Mouse (Mus musculus) heart, postnatal 0 days (tissue): ENCODE measurements around the gene Tbc1d4. TPM values are rescaled to one million over a fixed set of nuclear protein-coding genes. Genes with fewer than 3 reads are reported as not detected.

Source experiments
- ATAC-seq: fragments of 200-750 bp; cut with Nextera tagmentation; 2 replicates; pipeline ENCODE4 v1.8.0; 2017; ENCODE audit warnings: low read depth, moderate number of reproducible peaks, moderate library complexity; ENCODE audit not compliant: insufficient read depth
- DNase-seq: peaks from one replicate; pipeline ENCODE4 v3.0.0-alpha.2; 2016; ENCODE audit warnings: low spot score
- H3K27ac ChIP-seq: fragments of 300-500 bp; sonication (generic); 2 replicates; pipeline ENCODE4 v1.5.1; 2014; ENCODE audit warnings: low read depth, mild to moderate bottlenecking
- H3K27me3 ChIP-seq: fragments of 300-500 bp; sonication (generic); 2 replicates; pipeline ENCODE4 v1.6.1; 2014; ENCODE audit warnings: low read length, mixed read lengths; ENCODE audit not compliant: control insufficient read depth, insufficient read depth
- H3K36me3 ChIP-seq: fragments of 300-500 bp; sonication (generic); replicated peaks from 2 replicates; pipeline ENCODE4 v1.6.1; 2014; ENCODE audit warnings: low read length, mixed read lengths; ENCODE audit not compliant: control insufficient read depth, insufficient read depth
- H3K4me1 ChIP-seq: fragments of 300-500 bp; sonication (generic); 2 replicates; pipeline ENCODE4 v1.6.1; 2014; ENCODE audit warnings: antibody characterized with exemption; ENCODE audit not compliant: control insufficient read depth, insufficient read depth
- H3K4me2 ChIP-seq: fragments of 300-500 bp; sonication (generic); 2 replicates; pipeline ENCODE4 v1.6.1; 2014; ENCODE audit warnings: low read depth, mild to moderate bottlenecking, low read length, moderate library complexity
- H3K4me3 ChIP-seq: fragments of 300-500 bp; sonication (generic); 2 replicates; pipeline ENCODE4 v1.5.1; 2014; ENCODE audit warnings: low read depth, low read length
- H3K9ac ChIP-seq: fragments of 300-500 bp; sonication (generic); replicated peaks from 2 replicates; pipeline ENCODE4 v1.6.1; 2014; ENCODE audit warnings: low read depth, low read length, mixed read lengths
- H3K9me3 ChIP-seq: fragments of 300-500 bp; sonication (generic); replicated peaks from 2 replicates; pipeline ENCODE4 v1.6.1; 2016; ENCODE audit warnings: low read length; ENCODE audit not compliant: control insufficient read depth
- CTCF ChIP-seq: IDR thresholded peaks from 2 replicates; pipeline ENCODE4 v1.5.1; 2016; ENCODE audit warnings: antibody characterized with exemption, control low read depth, low read depth
- EP300 ChIP-seq: IDR thresholded peaks from 2 replicates; pipeline ENCODE4 v1.6.1; 2016; ENCODE audit warnings: antibody characterized with exemption, low read depth
- WGBS: fragments of 180-500 bp; shearing (Covaris S2); extraction: QIAGEN DNeasy Blood & Tissue Kit; methylation state at CpG from one replicate; pipeline ENCODE4 v1.1.7; 2014; 5-methylcytosine and 5-hydroxymethylcytosine counted together
- polyA plus RNA-seq: library from polyadenylated mRNA; unstranded; fragments of >200 nt; fragmentation: Nextera tagmentation; extraction: Ambion mirVana; gene quantifications from 2 replicates; pipeline ENCODE4 v1.2.1, GENCODE M21; 2015
- total RNA-seq: library from RNA; depleted of rRNA; stranded (reverse); fragments of >200 nt; gene quantifications from 2 replicates; pipeline ENCODE4 v1.2.3, GENCODE M21; 2014; ENCODE audit warnings: low replicate concordance

Gene Tbc1d4
- total and polyA plus RNA-seq, 2 experiments from 2014 or later: 16.8 to 53.6 TPM

DNA sequence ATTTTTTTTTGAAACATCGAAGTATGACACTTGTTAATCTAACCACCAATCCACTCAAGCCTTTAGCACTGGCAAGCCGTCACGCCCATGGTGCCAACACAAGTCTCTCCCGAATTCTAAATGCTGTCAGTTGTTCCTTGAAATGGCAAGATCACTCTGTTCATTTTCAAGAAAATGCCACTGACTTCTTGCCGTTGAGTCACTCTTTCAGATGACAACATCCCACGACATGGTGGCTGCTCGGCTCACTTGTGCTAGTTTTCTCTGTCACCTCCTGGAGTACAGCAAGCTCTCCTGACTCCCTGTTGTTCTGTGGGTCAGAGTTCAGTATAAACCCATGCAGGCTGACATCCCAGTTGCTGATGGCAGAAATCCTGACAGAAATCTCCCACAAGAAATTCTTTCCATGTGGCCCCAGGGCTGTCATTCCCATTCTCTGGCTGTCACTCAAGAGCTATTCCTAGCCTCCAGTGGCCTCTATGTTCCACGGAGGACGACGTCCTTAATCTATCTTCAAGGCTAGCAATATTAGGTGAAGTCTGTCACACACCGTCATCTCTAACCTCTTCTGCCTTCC lies 81.5 kb downstream of the Tbc1d4 start:
- Histone ChIP-seq H3K4me2 (no peak overlapping the region), H3K9ac (no peak overlapping the region), H3K4me3 (no peak overlapping the region), H3K27me3 (no peaks in the 10 kb centered on the region), H3K36me3 (no peaks in the 10 kb centered on the region), H3K27ac (peak overlapping the region; percentile 47; the same call in 1 of the 2 replicates), H3K9me3 (no peaks in the 10 kb centered on the region), H3K4me1 (peaks cover 11% of the 10 kb centered on the region)
- TF ChIP-seq EP300 (no peak), CTCF (no peak)
- ATAC-seq: peak; percentile 48; the same call in 1 of the 2 replicates
- WGBS: 61% methylated on average over 11 of the region's 11 CpGs
- DNase-seq: peak; percentile 35

- no peak overlapping the region for H3K27ac ChIP-seq
- TF ChIP-seq EP300 (no peak), CTCF (no peak)
- peaks cover under 1% of the 10 kb centered on the region for H3K4me1 ChIP-seq
- no peak overlapping the region for H3K9ac ChIP-seq
- H3K36me3 ChIP-seq: no peaks in the 10 kb centered on the region
- DNase-seq: no peak
- H3K4me3 ChIP-seq: no peak overlapping the region
- ATAC-seq: no peak
- H3K9me3 ChIP-seq: no peaks in the 10 kb centered on the region
- WGBS: 30% methylated on average over 1 of the region's 1 CpGs
- H3K27me3 ChIP-seq: no peaks in the 10 kb centered on the region
- no peak overlapping the region for H3K4me2 ChIP-seq
Observed at GRCm38 (mm10) chr14:101526478-101526877, 82.5 kb downstream of the Tbc1d4 start.

- no peak overlapping the region for H3K27ac ChIP-seq
- peaks cover 10% of the 10 kb centered on the region; the same call in 1 of the 2 replicates for H3K4me1 ChIP-seq
- 90% methylated on average over 2 of the region's 2 CpGs for WGBS
- no peaks in the 10 kb centered on the region for H3K36me3 ChIP-seq
- no peak overlapping the region for H3K4me2 ChIP-seq
- no peaks in the 10 kb centered on the region for H3K27me3 ChIP-seq
- ATAC-seq (no peak), DNase-seq (no peak)
- TF ChIP-seq CTCF (no peak), EP300 (no peak)
- H3K9ac ChIP-seq: no peak overlapping the region
- no peaks in the 10 kb centered on the region for H3K9me3 ChIP-seq
- no peak overlapping the region for H3K4me3 ChIP-seq
Observed at GRCm38 (mm10) chr14:101519964-101520363, 89.0 kb downstream of the Tbc1d4 start.

DNA sequence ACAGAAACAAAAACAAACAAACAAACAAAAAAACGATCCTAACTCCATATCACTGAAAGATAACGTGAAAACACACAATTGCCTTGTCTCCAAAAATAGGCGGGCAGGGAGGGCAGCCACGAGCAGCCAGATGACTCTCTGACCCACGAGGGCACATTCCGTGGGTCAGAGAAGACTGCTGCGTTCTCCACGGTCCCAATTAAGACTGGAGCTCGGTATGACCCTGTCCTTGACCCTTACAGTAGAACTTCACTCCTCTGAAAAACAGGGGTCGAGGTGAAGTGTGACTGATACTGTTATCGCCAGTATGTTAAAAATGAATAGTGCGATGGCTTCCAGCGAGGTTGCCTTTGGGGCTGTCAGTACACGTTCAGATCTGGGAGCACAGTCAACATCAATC lies 90.7 kb downstream of the Tbc1d4 start:
- Histone ChIP-seq H3K36me3 (no peaks in the 10 kb centered on the region), H3K9me3 (no peaks in the 10 kb centered on the region), H3K27ac (peak overlapping the region; percentile 74), H3K9ac (no peak overlapping the region; the same call in 1 of the 2 replicates), H3K27me3 (no peaks in the 10 kb centered on the region), H3K4me1 (peaks cover 10% of the 10 kb centered on the region; the same call in 1 of the 2 replicates), H3K4me3 (peak overlapping the region; percentile 18), H3K4me2 (peak overlapping the region; percentile 50)
- WGBS: 14% methylated on average over 14 of the region's 14 CpGs
- peak; percentile 30 for DNase-seq
- peak; percentile 72 for ATAC-seq
- TF ChIP-seq CTCF: no peak

DNA sequence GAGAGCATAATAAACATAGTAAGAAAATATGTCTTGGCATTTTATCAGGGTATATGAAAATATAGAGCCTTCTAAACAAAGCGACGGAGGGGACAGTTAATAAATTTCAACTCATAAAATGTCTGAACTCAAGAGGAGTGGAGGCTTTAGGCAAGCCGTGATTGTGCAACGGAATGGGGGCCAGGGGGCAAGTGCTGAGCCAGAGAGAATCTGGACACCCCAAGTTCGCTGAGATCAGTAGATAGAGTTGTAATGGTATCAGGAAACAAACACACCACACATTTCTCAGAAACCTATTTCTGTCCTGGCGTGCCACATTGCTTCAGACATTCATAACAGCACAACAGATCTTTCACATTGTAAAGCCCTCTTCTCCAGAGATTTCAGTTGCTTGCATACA lies 91.2 kb downstream of the Tbc1d4 start:
- H3K4me1 ChIP-seq: peaks cover 10% of the 10 kb centered on the region; the same call in 1 of the 2 replicates
- H3K27me3 ChIP-seq: no peaks in the 10 kb centered on the region
- DNase-seq: no peak
- no peak for TF ChIP-seq CTCF
- TF ChIP-seq EP300: no peak
- H3K9ac ChIP-seq: no peak overlapping the region; the same call in 1 of the 2 replicates
- H3K9me3 ChIP-seq: no peaks in the 10 kb centered on the region
- peak overlapping the region; percentile 18 for H3K4me3 ChIP-seq
- peak overlapping the region; percentile 74 for H3K27ac ChIP-seq
- WGBS: 40% methylated on average over 6 of the region's 6 CpGs
- H3K36me3 ChIP-seq: no peaks in the 10 kb centered on the region
- no peak for ATAC-seq
- peak overlapping the region; percentile 50 for H3K4me2 ChIP-seq

GRCm38 (mm10) chr14:101517341-101517740 lies 91.7 kb downstream of the Tbc1d4 start:
- Histone ChIP-seq H3K27ac (no peak overlapping the region), H3K9me3 (no peaks in the 10 kb centered on the region), H3K36me3 (no peaks in the 10 kb centered on the region), H3K4me2 (no peak overlapping the region), H3K9ac (no peak overlapping the region), H3K4me1 (peaks cover 10% of the 10 kb centered on the region; the same call in 1 of the 2 replicates), H3K4me3 (no peak overlapping the region), H3K27me3 (no peaks in the 10 kb centered on the region)
- DNase-seq (peak; percentile 81), ATAC-seq (no peak)
- TF ChIP-seq CTCF (peak; percentile 71), EP300 (no peak)
- WGBS: 18% methylated on average over 5 of the region's 5 CpGs
